In genomic region chr9:85673907-85674481, GRCm38 (mm10) we compare ENCODE assay signal across 8 mouse cellular contexts.
DNase-seq lines count a peak whose midpoint lies in the region; ATAC-seq lines count a peak whose summit lies in the region.

No protein-coding gene starts in this region.

- no peaks in the 10 kb centered on the region for H3K27me3 ChIP-seq in lung, embryonic 16.5 days (ENCODE audit: control insufficient read depth, insufficient read depth, low read depth, low read length)
- H3K27me3 ChIP-seq in stomach, embryonic 16.5 days (ENCODE audit: control insufficient read depth, insufficient read depth, low read length) = no peaks in the 10 kb centered on the region

- H3K4me1 ChIP-seq in lung, embryonic 16.5 days (replicated peaks; ENCODE audit: control insufficient read depth, insufficient read depth, low read length) = 0 out of 2 replicates have a peak, but pooled peaks cover 2% of the 10 kb centered on the region
- peaks cover 3% of the 10 kb centered on the region; the same call in 1 of the 2 replicates for H3K4me1 ChIP-seq in stomach, embryonic 16.5 days (ENCODE audit: control insufficient read depth, insufficient read depth, low read length)

- H3K4me3 ChIP-seq in lung, embryonic 16.5 days (ENCODE audit: low read length) = no peak overlapping the region
- H3K4me3 ChIP-seq in stomach, embryonic 16.5 days (replicated peaks; ENCODE audit: low read length) = no peak overlapping the region

- ATAC-seq in lung, embryonic 16.5 days (ENCODE audit: low read depth) = peak; percentile 45; the same call in 1 of the 2 replicates
- peak; percentile 58 for ATAC-seq in stomach, embryonic 16.5 days (ENCODE audit: insufficient read depth, low FRiP score)

- H3K4me2 ChIP-seq in lung, embryonic 16.5 days (ENCODE audit: low read depth, low read length) = no peak overlapping the region
- no peak overlapping the region for H3K4me2 ChIP-seq in stomach, embryonic 16.5 days (ENCODE audit: low read depth, low read length)

- H3K9ac ChIP-seq in lung, embryonic 16.5 days (ENCODE audit: low read length) = no peak overlapping the region
- H3K9ac ChIP-seq in stomach, embryonic 16.5 days (ENCODE audit: low read length) = no peak overlapping the region

- no peaks in the 10 kb centered on the region for H3K9me3 ChIP-seq in lung, embryonic 16.5 days (ENCODE audit: control insufficient read depth, low read length)
- no peaks in the 10 kb centered on the region for H3K9me3 ChIP-seq in stomach, embryonic 16.5 days (replicated peaks; ENCODE audit: control insufficient read depth, low read length)

- H3K36me3 ChIP-seq in lung, embryonic 16.5 days (ENCODE audit: control insufficient read depth, insufficient read depth, low read length) = no peaks in the 10 kb centered on the region
- no peaks in the 10 kb centered on the region for H3K36me3 ChIP-seq in stomach, embryonic 16.5 days (ENCODE audit: control insufficient read depth, insufficient read depth, low read length)

- H3K27ac ChIP-seq in lung, embryonic 16.5 days (ENCODE audit: low read length) = no peak overlapping the region
- H3K27ac ChIP-seq in stomach, embryonic 16.5 days (ENCODE audit: low read length) = no peak overlapping the region

- DNase-seq in gastrocnemius, postnatal 10 days = peak; percentile 22
- DNase-seq in gastrocnemius, adult 18-20 months (ENCODE audit: low spot score) = no peak
- no peak for DNase-seq in lung, adult 18-20 months
- DNase-seq in hindlimb bud, embryonic 11.5 days (ENCODE audit: extremely low spot score, low read depth, low spot score) = peak; percentile 20
- DNase-seq in thymus, postnatal 4 days = no peak
- DNase-seq in testis, postnatal 14 days (ENCODE audit: low spot score) = no peak

- WGBS in lung, embryonic 16.5 days = 56% methylated on average over 15 of the region's 15 CpGs
- 47% methylated on average over 15 of the region's 15 CpGs for WGBS in stomach, embryonic 16.5 days

Comparison
In these comparisons a context has a peak if more than half of its experiments do, and no peak if none do; other contexts are left out.
1. DNase-seq: peak in gastrocnemius, postnatal 10 days (single experiment) and hindlimb bud, embryonic 11.5 days (single experiment); none in gastrocnemius, adult 18-20 months (single experiment), lung, adult 18-20 months (0 of 2), thymus, postnatal 4 days (single experiment) and testis, postnatal 14 days (single experiment).